Mouse (Mus musculus): ENCODE data around the gene Ythdf2. TPM values are rescaled to one million over a fixed set of nuclear protein-coding genes. Genes with fewer than 3 reads are reported as not detected.
A peak's percentile ranks its signal among the peaks of the same experiment; 100 is the strongest.

The Ythdf2 gene
- 26.2 and 28.6 TPM in 2 replicates for polyA plus RNA-seq (2015; fragmentation: Nextera tagmentation; extraction: Ambion mirVana)

GRCm38 (mm10) chr4:132211953-132212734 lies at the start of gene Ythdf2:
Gene Ythdf2, minus strand, starts transcription at chr4:132212303.
- Histone ChIP-seq H3K27me3 (no peaks in the 10 kb centered on the region), H3K4me1 (replicated peaks) (peaks cover 59% of the 10 kb centered on the region), H3K9me3 (replicated peaks) (no peaks in the 10 kb centered on the region), H3K4me2 (peak within 1 kb of the TSS; percentile 85), H3K4me3 (replicated peaks) (peak within 1 kb of the TSS; percentile 98), H3K27ac (replicated peaks) (peak within 1 kb of the TSS; percentile 97), H3K9ac (peak within 1 kb of the TSS; percentile 99), H3K36me3 (replicated peaks) (peaks cover 20% of the 10 kb centered on the region)
- whole genome bisulfite sequencing (ENCODE audit: insufficient replicate concordance) = 2% methylated on average over 78 of the region's 78 CpGs
- peak; percentile 98 for ATAC-seq (ENCODE audit: insufficient read depth)

GRCm38 (mm10) chr4:132260404-132261379 lies 48.6 kb upstream of the Ythdf2 start:
- 2% methylated on average over 44 of the region's 64 CpGs for WGBS (ENCODE audit: insufficient replicate concordance)
- H3K4me3 ChIP-seq (replicated peaks) = peak overlapping the region; percentile 89

GRCm38 (mm10) chr4:132259248-132259647 lies 47.1 kb upstream of the Ythdf2 start:
- H3K4me2 ChIP-seq = peak overlapping the region; percentile 82
- H3K36me3 ChIP-seq (replicated peaks) = 0 out of 2 replicates have a peak, but pooled peaks cover 6% of the 10 kb centered on the region
- 63% methylated on average over 4 of the region's 4 CpGs for WGBS (ENCODE audit: insufficient replicate concordance)
- H3K9ac ChIP-seq = peak overlapping the region; percentile 95
- H3K27ac ChIP-seq (replicated peaks) = peak overlapping the region; percentile 93
- ATAC-seq (ENCODE audit: insufficient read depth) = no peak
- no peaks in the 10 kb centered on the region for H3K27me3 ChIP-seq
- H3K4me1 ChIP-seq (replicated peaks) = peaks cover 61% of the 10 kb centered on the region
- no peaks in the 10 kb centered on the region for H3K9me3 ChIP-seq (replicated peaks)
- peak overlapping the region; percentile 89 for H3K4me3 ChIP-seq (replicated peaks)

More at GRCm38 (mm10) chr4:132260404-132261379, 48.6 kb upstream of the Ythdf2 start:
- H3K27me3 ChIP-seq = no peaks in the 10 kb centered on the region
- peak; percentile 80 for ATAC-seq (ENCODE audit: insufficient read depth)
- no peaks in the 10 kb centered on the region for H3K9me3 ChIP-seq (replicated peaks)
- 0 out of 2 replicates have a peak, but pooled peaks cover 6% of the 10 kb centered on the region for H3K36me3 ChIP-seq (replicated peaks)
- H3K27ac ChIP-seq (replicated peaks) = peak overlapping the region; percentile 93
- peaks cover 52% of the 10 kb centered on the region for H3K4me1 ChIP-seq (replicated peaks)
- peak overlapping the region; percentile 82 for H3K4me2 ChIP-seq
- peak overlapping the region; percentile 95 for H3K9ac ChIP-seq

GRCm38 (mm10) chr4:132256384-132256783 lies 44.3 kb upstream of the Ythdf2 start:
- Histone ChIP-seq H3K27me3 (no peaks in the 10 kb centered on the region), H3K27ac (replicated peaks) (no peak overlapping the region), H3K4me2 (no peak overlapping the region), H3K9ac (no peak overlapping the region), H3K9me3 (replicated peaks) (no peaks in the 10 kb centered on the region), H3K4me1 (replicated peaks) (peaks cover 58% of the 10 kb centered on the region), H3K36me3 (replicated peaks) (peaks cover 12% of the 10 kb centered on the region), H3K4me3 (replicated peaks) (no peak overlapping the region)
- no peak for ATAC-seq (ENCODE audit: insufficient read depth)
- WGBS (ENCODE audit: insufficient replicate concordance) = 85% methylated on average over 3 of the region's 3 CpGs

- Histone ChIP-seq H3K36me3 (replicated peaks) (peaks cover 26% of the 10 kb centered on the region), H3K4me2 (no peak overlapping the region), H3K4me1 (replicated peaks) (peaks cover 51% of the 10 kb centered on the region), H3K27ac (replicated peaks) (no peak overlapping the region), H3K4me3 (replicated peaks) (no peak overlapping the region), H3K27me3 (no peaks in the 10 kb centered on the region), H3K9me3 (replicated peaks) (no peaks in the 10 kb centered on the region), H3K9ac (no peak overlapping the region)
- ATAC-seq (ENCODE audit: insufficient read depth) = no peak
- 69% methylated on average over 3 of the region's 3 CpGs for WGBS (ENCODE audit: insufficient replicate concordance)
Observed at GRCm38 (mm10) chr4:132254986-132255385, 42.9 kb upstream of the Ythdf2 start.

- H3K4me2 ChIP-seq = no peak overlapping the region
- no peak overlapping the region for H3K27ac ChIP-seq (replicated peaks)
- peaks cover 38% of the 10 kb centered on the region for H3K36me3 ChIP-seq (replicated peaks)
- no peaks in the 10 kb centered on the region for H3K9me3 ChIP-seq (replicated peaks)
- no peaks in the 10 kb centered on the region for H3K27me3 ChIP-seq
- 28% methylated on average over 2 of the region's 2 CpGs for WGBS (ENCODE audit: insufficient replicate concordance)
- no peak overlapping the region for H3K4me3 ChIP-seq (replicated peaks)
- H3K9ac ChIP-seq = no peak overlapping the region
- peaks cover 39% of the 10 kb centered on the region for H3K4me1 ChIP-seq (replicated peaks)
- peak; percentile 15; the same call in 1 of the 2 replicates for ATAC-seq (ENCODE audit: insufficient read depth)
Observed at GRCm38 (mm10) chr4:132253622-132254021, 41.5 kb upstream of the Ythdf2 start.

GRCm38 (mm10) chr4:132253128-132253527 lies 41.0 kb upstream of the Ythdf2 start:
- 79% methylated on average over 8 of the region's 8 CpGs for WGBS (ENCODE audit: insufficient replicate concordance)
- ATAC-seq (ENCODE audit: insufficient read depth) = no peak

GRCm38 (mm10) chr4:132251596-132251995 lies 39.5 kb upstream of the Ythdf2 start:
- H3K9me3 ChIP-seq (replicated peaks) = no peaks in the 10 kb centered on the region
- peaks cover 50% of the 10 kb centered on the region for H3K36me3 ChIP-seq (replicated peaks)
- H3K27ac ChIP-seq (replicated peaks) = no peak overlapping the region
- no peak overlapping the region for H3K4me3 ChIP-seq (replicated peaks)
- H3K9ac ChIP-seq = no peak overlapping the region
- ATAC-seq (ENCODE audit: insufficient read depth) = no peak
- WGBS (ENCODE audit: insufficient replicate concordance) = 70% methylated on average over 9 of the region's 9 CpGs
- no peak overlapping the region for H3K4me2 ChIP-seq
- peaks cover 39% of the 10 kb centered on the region for H3K4me1 ChIP-seq (replicated peaks)
- H3K27me3 ChIP-seq = no peaks in the 10 kb centered on the region

More at GRCm38 (mm10) chr4:132253128-132253527, 41.0 kb upstream of the Ythdf2 start:
- peaks cover 40% of the 10 kb centered on the region for H3K36me3 ChIP-seq (replicated peaks)
- H3K27ac ChIP-seq (replicated peaks) = no peak overlapping the region
- no peaks in the 10 kb centered on the region for H3K27me3 ChIP-seq
- H3K4me3 ChIP-seq (replicated peaks) = no peak overlapping the region
- no peaks in the 10 kb centered on the region for H3K9me3 ChIP-seq (replicated peaks)
- H3K9ac ChIP-seq = no peak overlapping the region
- H3K4me2 ChIP-seq = no peak overlapping the region
- peaks cover 34% of the 10 kb centered on the region for H3K4me1 ChIP-seq (replicated peaks)

- peak overlapping the region; percentile 45; the same call in 1 of the 2 replicates for H3K27ac ChIP-seq (replicated peaks)
- H3K27me3 ChIP-seq = no peaks in the 10 kb centered on the region
- peaks cover 16% of the 10 kb centered on the region; the same call in 1 of the 2 replicates for H3K4me1 ChIP-seq (replicated peaks)
- no peak overlapping the region for H3K4me3 ChIP-seq (replicated peaks)
- H3K9ac ChIP-seq = no peak overlapping the region
- peaks cover 85% of the 10 kb centered on the region for H3K36me3 ChIP-seq (replicated peaks)
- WGBS (ENCODE audit: insufficient replicate concordance) = 49% methylated on average over 5 of the region's 5 CpGs
- H3K4me2 ChIP-seq = peak overlapping the region; percentile 3; the same call in 1 of the 2 replicates
- H3K9me3 ChIP-seq (replicated peaks) = no peaks in the 10 kb centered on the region
- ATAC-seq (ENCODE audit: insufficient read depth) = peak; percentile 70
Observed at GRCm38 (mm10) chr4:132247451-132247997, 35.4 kb upstream of the Ythdf2 start.

GRCm38 (mm10) chr4:132245643-132246042 lies 33.5 kb upstream of the Ythdf2 start:
- Histone ChIP-seq H3K4me3 (replicated peaks) (no peak overlapping the region), H3K4me2 (no peak overlapping the region), H3K9me3 (replicated peaks) (no peaks in the 10 kb centered on the region), H3K36me3 (replicated peaks) (peaks cover 86% of the 10 kb centered on the region), H3K27me3 (no peaks in the 10 kb centered on the region), H3K27ac (replicated peaks) (no peak overlapping the region), H3K4me1 (replicated peaks) (peaks cover 27% of the 10 kb centered on the region), H3K9ac (no peak overlapping the region)
- WGBS (ENCODE audit: insufficient replicate concordance) = 55% methylated on average over 3 of the region's 3 CpGs
- no peak for ATAC-seq (ENCODE audit: insufficient read depth)

All from liver, embryonic 15.5 days (tissue).